Mouse (Mus musculus) forebrain, embryonic 11.5 days (tissue): Measurements from ENCODE around the gene Gm10309. TPM values are rescaled to one million over a fixed set of nuclear protein-coding genes. Genes with fewer than 3 reads are reported as not detected.

ENCODE experiments used
- ATAC-seq: fragments of 200-750 bp; cut with Nextera tagmentation; replicated peaks from 2 replicates; pipeline ENCODE4 v1.8.0; 2017; ENCODE audit warnings: moderate TSS enrichment; ENCODE audit not compliant: low FRiP score
- DNase-seq: peaks from one replicate; pipeline ENCODE4 v3.0.0-alpha.2; 2017; ENCODE audit warnings: low spot score
- H3K27ac ChIP-seq: fragments of 300-500 bp; sonication (generic); 2 replicates; pipeline ENCODE4 v1.5.1; 2014; ENCODE audit warnings: low read depth, low read length
- H3K27me3 ChIP-seq: fragments of 300-500 bp; sonication (generic); 2 replicates; pipeline ENCODE4 v1.6.1; 2014; ENCODE audit warnings: mild to moderate bottlenecking, low read length, mixed read lengths; ENCODE audit not compliant: control insufficient read depth, insufficient read depth
- H3K36me3 ChIP-seq: fragments of 300-500 bp; sonication (generic); 2 replicates; pipeline ENCODE4 v1.6.1; 2014; ENCODE audit warnings: mild to moderate bottlenecking, low read length, moderate library complexity, mixed read lengths; ENCODE audit not compliant: control insufficient read depth, insufficient read depth
- H3K4me1 ChIP-seq: fragments of 300-500 bp; sonication (generic); replicated peaks from 2 replicates; pipeline ENCODE4 v1.6.1; 2014; ENCODE audit warnings: low read length, mixed read lengths; ENCODE audit not compliant: control insufficient read depth, insufficient read depth
- H3K4me2 ChIP-seq: fragments of 300-500 bp; sonication (generic); 2 replicates; pipeline ENCODE4 v1.6.1; 2014; ENCODE audit warnings: low read depth, mild to moderate bottlenecking, low read length, moderate library complexity, mixed read lengths; ENCODE audit not compliant: severe bottlenecking
- H3K4me3 ChIP-seq: fragments of 300-500 bp; sonication (generic); 2 replicates; pipeline ENCODE4 v1.5.1; 2014; ENCODE audit warnings: low read depth, low read length
- H3K9ac ChIP-seq: fragments of 300-500 bp; sonication (generic); 2 replicates; pipeline ENCODE4 v1.6.1; 2014; ENCODE audit warnings: low read length
- H3K9me3 ChIP-seq: fragments of 300-500 bp; sonication (generic); 2 replicates; pipeline ENCODE4 v1.6.1; 2016; ENCODE audit warnings: low read length, mixed read lengths; ENCODE audit not compliant: control insufficient read depth
- WGBS: fragments of 180-500 bp; shearing (Covaris S2); extraction: QIAGEN DNeasy Blood & Tissue Kit; methylation state at CpG from one replicate; pipeline ENCODE4 v1.1.7; 2014; 5-methylcytosine and 5-hydroxymethylcytosine counted together
- polyA plus RNA-seq: library from polyadenylated mRNA; unstranded; fragments of >200 nt; fragmentation: Nextera tagmentation; extraction: Ambion mirVana; gene quantifications from 2 replicates; pipeline ENCODE4 v1.2.1, GENCODE M21; 2014

Gm10309 gene
- polyA plus RNA-seq, 1 experiment from 2014 or later = 0.24 TPM

DNA sequence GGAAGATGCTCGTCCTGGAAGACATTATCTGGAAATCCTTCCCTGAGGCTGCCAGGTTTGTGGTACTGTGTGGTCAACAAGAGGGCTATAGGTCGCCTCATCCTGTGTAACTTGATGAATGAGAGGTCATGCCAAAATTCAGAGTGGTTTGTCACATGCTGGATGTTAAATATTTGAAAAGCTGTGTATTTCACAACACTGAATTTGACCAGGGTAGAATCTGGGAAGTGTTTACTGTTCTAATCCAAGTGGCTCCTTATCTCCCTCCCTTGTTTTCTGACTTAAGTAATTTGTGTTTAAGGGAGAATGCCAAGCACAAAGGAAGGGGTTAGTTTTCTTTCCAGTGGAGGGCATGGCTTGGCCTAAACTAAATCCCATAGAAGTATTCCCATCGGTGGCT lies 18.3 kb upstream of the Gm10309 start:
- Histone ChIP-seq H3K36me3 (no peaks in the 10 kb centered on the region), H3K4me3 (no peak overlapping the region), H3K9ac (no peak overlapping the region), H3K27ac (no peak overlapping the region), H3K27me3 (no peaks in the 10 kb centered on the region), H3K9me3 (no peaks in the 10 kb centered on the region), H3K4me2 (no peak overlapping the region), H3K4me1 (no peaks in the 10 kb centered on the region)
- ATAC-seq = no peak
- WGBS = 79% methylated on average over 3 of the region's 3 CpGs
- DNase-seq = no peak

DNA sequence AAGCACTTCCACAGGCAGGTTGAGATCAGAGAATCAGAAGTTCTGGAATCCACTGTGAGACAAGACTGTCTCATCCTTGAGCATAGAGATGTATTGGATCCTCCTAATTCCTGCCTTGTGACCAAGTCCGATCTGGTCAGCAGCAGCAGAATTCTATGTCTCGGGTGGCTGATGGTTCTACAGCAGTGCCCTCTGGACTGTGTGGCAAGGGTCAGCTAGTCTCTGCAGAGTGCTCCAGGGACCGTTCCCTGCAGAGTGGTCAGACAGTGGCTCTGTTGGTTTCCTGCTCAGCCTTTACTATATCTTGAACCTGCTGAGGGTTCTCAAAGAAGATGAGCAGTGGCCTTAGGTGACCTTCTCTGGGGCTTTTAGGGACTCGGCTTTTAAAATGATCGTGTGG lies 17.6 kb upstream of the Gm10309 start:
- Histone ChIP-seq H3K4me2 (no peak overlapping the region), H3K27me3 (no peaks in the 10 kb centered on the region), H3K36me3 (no peaks in the 10 kb centered on the region), H3K9ac (no peak overlapping the region), H3K4me1 (no peaks in the 10 kb centered on the region), H3K27ac (no peak overlapping the region), H3K4me3 (no peak overlapping the region), H3K9me3 (no peaks in the 10 kb centered on the region)
- DNase-seq = no peak
- 92% methylated on average over 5 of the region's 5 CpGs for WGBS
- ATAC-seq = no peak

- no peak overlapping the region for H3K27ac ChIP-seq
- H3K9ac ChIP-seq = no peak overlapping the region
- no peak for DNase-seq
- no peak overlapping the region for H3K4me2 ChIP-seq
- no peaks in the 10 kb centered on the region for H3K9me3 ChIP-seq
- no peaks in the 10 kb centered on the region for H3K36me3 ChIP-seq
- WGBS = 93% methylated on average over 11 of the region's 11 CpGs
- ATAC-seq = no peak
- H3K4me3 ChIP-seq = no peak overlapping the region
- H3K27me3 ChIP-seq = no peaks in the 10 kb centered on the region
- H3K4me1 ChIP-seq = no peaks in the 10 kb centered on the region
Observed at GRCm38 (mm10) chr17:86521252-86521651, 16.2 kb upstream of the Gm10309 start.

DNA sequence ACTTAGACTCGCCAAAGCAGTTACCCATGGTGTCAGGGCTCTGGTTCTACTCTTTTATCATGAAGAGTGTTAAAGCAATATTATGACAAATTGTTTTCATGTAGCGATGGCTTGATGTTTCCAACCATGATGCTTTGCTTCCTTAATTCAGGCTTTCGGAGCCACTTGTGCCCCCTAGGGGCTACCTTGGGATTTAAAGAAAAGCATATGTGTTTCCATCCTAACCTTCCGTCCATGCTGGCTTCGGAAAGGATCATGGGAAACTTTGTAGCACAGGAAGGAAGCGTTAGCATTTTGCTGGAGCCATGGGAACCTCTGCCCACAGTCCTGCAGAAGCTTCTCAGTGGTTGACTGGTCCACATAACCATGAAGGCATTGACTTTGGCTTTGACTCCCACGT lies 13.6 kb upstream of the Gm10309 start:
- H3K27me3 ChIP-seq = no peaks in the 10 kb centered on the region
- no peak overlapping the region for H3K27ac ChIP-seq
- WGBS = 88% methylated on average over 7 of the region's 7 CpGs
- no peak overlapping the region for H3K9ac ChIP-seq
- ATAC-seq = no peak
- no peaks in the 10 kb centered on the region for H3K9me3 ChIP-seq
- no peak for DNase-seq
- no peaks in the 10 kb centered on the region for H3K36me3 ChIP-seq
- H3K4me2 ChIP-seq = no peak overlapping the region
- no peaks in the 10 kb centered on the region for H3K4me1 ChIP-seq
- H3K4me3 ChIP-seq = no peak overlapping the region

- H3K4me2 ChIP-seq = no peak overlapping the region
- no peaks in the 10 kb centered on the region for H3K4me1 ChIP-seq
- no peaks in the 10 kb centered on the region for H3K27me3 ChIP-seq
- no peak overlapping the region for H3K27ac ChIP-seq
- H3K36me3 ChIP-seq = no peaks in the 10 kb centered on the region
- ATAC-seq (no peak), DNase-seq (no peak)
- WGBS = 85% methylated on average over 5 of the region's 5 CpGs
- no peak overlapping the region for H3K4me3 ChIP-seq
- no peak overlapping the region for H3K9ac ChIP-seq
- no peaks in the 10 kb centered on the region for H3K9me3 ChIP-seq
Observed at GRCm38 (mm10) chr17:86516630-86517029, 11.6 kb upstream of the Gm10309 start.

- Histone ChIP-seq H3K9ac (no peak overlapping the region), H3K9me3 (no peaks in the 10 kb centered on the region), H3K4me1 (no peaks in the 10 kb centered on the region), H3K4me2 (no peak overlapping the region), H3K27ac (no peak overlapping the region), H3K4me3 (no peak overlapping the region), H3K27me3 (no peaks in the 10 kb centered on the region), H3K36me3 (no peaks in the 10 kb centered on the region)
- WGBS = 89% methylated on average over 13 of the region's 13 CpGs
- ATAC-seq (no peak), DNase-seq (no peak)
Observed at GRCm38 (mm10) chr17:86514974-86515620, 10.1 kb upstream of the Gm10309 start.

GRCm38 (mm10) chr17:86509871-86510270 lies 4.8 kb upstream of the Gm10309 start:
- WGBS = 92% methylated on average over 5 of the region's 5 CpGs
- no peak for ATAC-seq
- no peaks in the 10 kb centered on the region for H3K36me3 ChIP-seq
- no peaks in the 10 kb centered on the region for H3K27me3 ChIP-seq
- H3K9ac ChIP-seq = no peak overlapping the region
- no peaks in the 10 kb centered on the region for H3K4me1 ChIP-seq
- H3K4me2 ChIP-seq = no peak overlapping the region
- no peak overlapping the region for H3K27ac ChIP-seq
- no peak for DNase-seq
- H3K9me3 ChIP-seq = no peaks in the 10 kb centered on the region
- H3K4me3 ChIP-seq = no peak overlapping the region

DNA sequence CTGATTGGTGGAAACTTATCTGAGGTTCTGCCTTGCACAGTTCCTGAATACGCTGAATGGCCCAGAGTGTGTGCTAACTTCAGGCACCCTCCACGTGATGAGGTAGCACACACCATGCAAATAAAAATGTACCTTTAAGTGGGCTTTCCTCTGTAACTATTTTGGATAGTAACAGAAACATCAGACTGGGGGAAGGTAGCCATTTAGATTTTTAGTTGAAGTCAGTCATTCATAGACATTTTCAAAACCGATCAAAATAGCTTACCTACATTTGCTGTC lies 3.1 kb upstream of the Gm10309 start:
- ATAC-seq (no peak), DNase-seq (no peak)
- 87% methylated on average over 3 of the region's 3 CpGs for WGBS

GRCm38 (mm10) chr17:86507342-86508211 lies 2.5 kb upstream of the Gm10309 start:
- Histone ChIP-seq H3K4me3 (no peak overlapping the region), H3K4me1 (no peaks in the 10 kb centered on the region), H3K27ac (no peak overlapping the region), H3K4me2 (no peak overlapping the region), H3K27me3 (no peaks in the 10 kb centered on the region), H3K9ac (no peak overlapping the region), H3K36me3 (no peaks in the 10 kb centered on the region), H3K9me3 (no peaks in the 10 kb centered on the region)
- DNase-seq (no peak), ATAC-seq (no peak)
- WGBS = 74% methylated on average over 19 of the region's 19 CpGs

More for the DNA sequence above, 3.1 kb upstream of the Gm10309 start:
- Histone ChIP-seq H3K36me3 (no peaks in the 10 kb centered on the region), H3K9ac (no peak overlapping the region), H3K4me1 (no peaks in the 10 kb centered on the region), H3K27me3 (no peaks in the 10 kb centered on the region), H3K9me3 (no peaks in the 10 kb centered on the region), H3K4me3 (no peak overlapping the region), H3K27ac (no peak overlapping the region), H3K4me2 (no peak overlapping the region)
